Mouse (Mus musculus) small intestine, adult 2 months (tissue): ENCODE measurements around the gene Asap2. TPM values are rescaled to one million over a fixed set of nuclear protein-coding genes. Genes with fewer than 3 reads are reported as not detected.

Experiments
- H3K27ac ChIP-seq: fragments of 200-500 bp; 2 replicates; pipeline ENCODE4 v1.5.1; 2012; ENCODE audit warnings: low read depth, low read length, control low read depth, inconsistent platforms; ENCODE audit not compliant: insufficient read depth
- H3K27me3 ChIP-seq: fragments of 200-500 bp; 2 replicates; pipeline ENCODE4 v1.6.1; 2012; ENCODE audit warnings: mild to moderate bottlenecking, moderate library complexity, low read length, inconsistent platforms; ENCODE audit not compliant: control insufficient read depth, insufficient read depth
- H3K36me3 ChIP-seq: fragments of 200-500 bp; 2 replicates; pipeline ENCODE4 v1.6.1; 2012; ENCODE audit warnings: mild to moderate bottlenecking, low read length, control low read depth, inconsistent platforms; ENCODE audit not compliant: control insufficient read depth, insufficient read depth
- H3K4me1 ChIP-seq: fragments of 200-500 bp; 2 replicates; pipeline ENCODE4 v1.6.1; 2012; ENCODE audit warnings: low read length, inconsistent platforms, mixed read lengths; ENCODE audit not compliant: control insufficient read depth, insufficient read depth, insufficient read length
- H3K4me3 ChIP-seq: fragments of 200-500 bp; 2 replicates; pipeline ENCODE4 v1.5.1; 2012; ENCODE audit warnings: low read depth, mild to moderate bottlenecking, control low read depth, inconsistent platforms, low read length, moderate library complexity
- CTCF ChIP-seq: fragments of 200-500 bp; IDR thresholded peaks from 2 replicates; pipeline ENCODE4 v1.5.1; 2012; ENCODE audit warnings: low read depth, mild to moderate bottlenecking, control low read depth, inconsistent platforms, low read length, moderate library complexity, mixed read lengths; ENCODE audit not compliant: insufficient replicate concordance, insufficient read length; ENCODE audit errors: extremely low read depth
- POLR2A ChIP-seq: fragments of 200-500 bp; IDR thresholded peaks from 2 replicates; pipeline ENCODE4 v1.6.1; 2012; ENCODE audit warnings: low read depth, mild to moderate bottlenecking, control low read depth, inconsistent platforms, low read length, moderate library complexity
- WGBS: fragments of 180-500 bp; shearing (Covaris S2); methylation state at CpG from one replicate; pipeline ENCODE4 v1.1.7; 2018; 5-methylcytosine and 5-hydroxymethylcytosine counted together
- polyA plus RNA-seq: library from polyadenylated mRNA; depleted of rRNA; stranded (reverse); fragments of >200 nt; gene quantifications from 2 replicates; pipeline ENCODE4 v1.2.3, GENCODE M21; 2012

The Asap2 gene
- polyA plus RNA-seq, 1 experiment, result 25.3 TPM

DNA sequence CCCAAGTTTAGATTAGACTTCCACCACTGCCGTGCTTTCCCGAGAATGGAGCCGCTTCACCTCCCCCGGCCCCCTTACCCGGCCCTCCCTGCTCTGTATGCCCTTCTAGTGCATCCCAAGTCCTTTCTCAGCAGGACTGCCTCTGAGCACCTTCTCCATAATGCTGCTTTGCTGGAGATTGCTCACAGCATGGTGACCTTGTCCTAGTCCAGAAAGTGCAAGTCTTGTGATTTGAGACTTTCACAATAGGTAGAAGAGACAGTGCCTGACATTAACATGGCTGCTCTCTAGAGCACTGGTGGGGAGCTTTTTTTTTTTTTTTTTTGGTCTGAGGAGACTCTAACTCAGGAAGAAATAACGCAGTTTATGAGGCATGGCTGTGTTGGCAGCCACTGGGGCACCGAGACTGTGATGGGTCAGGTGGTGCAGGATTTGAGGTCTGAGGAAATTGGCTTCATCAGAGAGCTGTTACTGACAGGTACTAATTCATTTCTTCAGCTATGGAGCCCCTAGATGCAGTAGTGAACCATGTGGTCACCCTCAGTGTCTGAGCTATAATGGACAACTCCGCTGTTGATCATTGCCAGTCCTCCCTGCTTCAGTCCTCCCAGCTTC, 224.4 kb downstream of the Asap2 start:
- H3K27ac ChIP-seq, result no peak overlapping the region
- H3K36me3 ChIP-seq, result 0 out of 2 replicates have a peak, but pooled peaks cover 5% of the 10 kb centered on the region
- TF ChIP-seq CTCF (no peak), POLR2A (no peak)
- H3K4me3 ChIP-seq, result no peak overlapping the region
- H3K4me1 ChIP-seq, result peaks cover 13% of the 10 kb centered on the region
- no peaks in the 10 kb centered on the region for H3K27me3 ChIP-seq
- WGBS, result 93% methylated on average over 8 of the region's 8 CpGs

- H3K27ac ChIP-seq, result no peak overlapping the region
- TF ChIP-seq POLR2A (no peak), CTCF (no peak)
- peaks cover 8% of the 10 kb centered on the region for H3K36me3 ChIP-seq
- peaks cover 5% of the 10 kb centered on the region; the same call in 1 of the 2 replicates for H3K4me1 ChIP-seq
- no peak overlapping the region for H3K4me3 ChIP-seq
- WGBS, result 73% methylated on average over 11 of the region's 11 CpGs
- H3K27me3 ChIP-seq, result no peaks in the 10 kb centered on the region
Measured at GRCm38 (mm10) chr12:21217776-21218444, 227.7 kb downstream of the Asap2 start.

DNA sequence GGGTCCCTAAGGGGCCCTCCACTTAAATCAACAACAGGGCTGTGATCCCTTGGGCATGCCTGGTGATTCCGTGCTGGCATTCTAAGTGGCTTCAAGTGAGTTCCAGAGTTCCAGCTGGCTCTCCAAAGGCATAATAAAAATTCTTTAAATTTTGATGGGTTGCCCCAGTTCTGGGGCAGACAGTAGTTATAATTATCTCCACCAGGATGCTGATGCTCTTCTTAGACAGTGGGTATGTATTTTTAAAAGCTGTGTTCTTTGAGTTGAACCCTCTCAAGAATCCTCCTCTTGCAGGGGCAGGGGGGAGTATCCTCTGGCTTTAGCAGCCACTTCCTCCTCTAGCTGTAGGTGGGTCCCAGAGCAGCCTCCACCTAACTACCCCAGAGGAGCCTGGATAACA, 230.3 kb downstream of the Asap2 start:
- Histone ChIP-seq H3K4me3 (no peak overlapping the region), H3K4me1 (peaks cover 11% of the 10 kb centered on the region; the same call in 1 of the 2 replicates), H3K27ac (no peak overlapping the region), H3K27me3 (no peaks in the 10 kb centered on the region), H3K36me3 (peaks cover 8% of the 10 kb centered on the region)
- no peak for TF ChIP-seq CTCF
- TF ChIP-seq POLR2A, result no peak
- WGBS, result 85% methylated on average over 1 of the region's 1 CpGs

- Histone ChIP-seq H3K27ac (no peak overlapping the region; the same call in 1 of the 2 replicates), H3K36me3 (peaks cover 6% of the 10 kb centered on the region), H3K4me1 (peaks cover 32% of the 10 kb centered on the region; the same call in 1 of the 2 replicates), H3K4me3 (no peak overlapping the region), H3K27me3 (no peaks in the 10 kb centered on the region)
- TF ChIP-seq POLR2A (no peak), CTCF (no peak)
- WGBS, result 54% methylated on average over 4 of the region's 4 CpGs
Measured at GRCm38 (mm10) chr12:21223923-21224322, 233.7 kb downstream of the Asap2 start.

GRCm38 (mm10) chr12:21225358-21225757, 235.1 kb downstream of the Asap2 start:
- Histone ChIP-seq H3K4me1 (peaks cover 32% of the 10 kb centered on the region; the same call in 1 of the 2 replicates), H3K36me3 (0 out of 2 replicates have a peak, but pooled peaks cover 8% of the 10 kb centered on the region), H3K4me3 (no peak overlapping the region), H3K27ac (no peak overlapping the region), H3K27me3 (no peaks in the 10 kb centered on the region)
- 84% methylated on average over 8 of the region's 8 CpGs for WGBS
- TF ChIP-seq CTCF (no peak), POLR2A (no peak)

DNA sequence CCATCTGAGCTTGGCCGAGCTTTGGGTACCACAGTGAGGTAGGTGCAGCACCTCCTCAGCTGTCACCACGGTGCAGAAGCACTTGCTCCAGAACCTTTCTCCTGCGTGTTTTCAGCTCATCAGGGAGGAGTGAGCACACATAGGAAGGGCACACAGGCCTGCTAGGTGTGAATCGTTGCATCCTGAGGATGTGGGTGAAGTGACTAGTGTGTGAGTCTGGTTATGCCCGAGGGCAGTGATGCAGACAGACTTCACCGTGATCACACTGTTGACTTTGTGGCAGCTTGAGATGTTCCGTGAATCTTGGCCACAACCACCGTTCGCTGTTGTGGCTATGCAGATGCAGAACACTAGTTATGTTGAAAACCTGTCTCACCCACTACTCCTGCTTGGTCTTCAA, 236.1 kb downstream of the Asap2 start:
- no peaks in the 10 kb centered on the region for H3K27me3 ChIP-seq
- no peak overlapping the region for H3K4me3 ChIP-seq
- TF ChIP-seq CTCF (no peak), POLR2A (no peak)
- H3K4me1 ChIP-seq, result peaks cover 32% of the 10 kb centered on the region; the same call in 1 of the 2 replicates
- peaks cover 9% of the 10 kb centered on the region; the same call in 1 of the 2 replicates for H3K36me3 ChIP-seq
- 0 out of 2 replicates have a peak overlapping the region, but pooled peaks have one; percentile 96 for H3K27ac ChIP-seq
- 87% methylated on average over 9 of the region's 9 CpGs for WGBS

GRCm38 (mm10) chr12:21227076-21227980, 237.1 kb downstream of the Asap2 start:
- Histone ChIP-seq H3K4me1 (peaks cover 32% of the 10 kb centered on the region; the same call in 1 of the 2 replicates), H3K27ac (peak overlapping the region; percentile 96), H3K4me3 (no peak overlapping the region), H3K27me3 (no peaks in the 10 kb centered on the region), H3K36me3 (peaks cover 13% of the 10 kb centered on the region)
- WGBS, result 22% methylated on average over 6 of the region's 6 CpGs
- no peak for TF ChIP-seq POLR2A
- no peak for TF ChIP-seq CTCF
